In the genomic region with DNA sequence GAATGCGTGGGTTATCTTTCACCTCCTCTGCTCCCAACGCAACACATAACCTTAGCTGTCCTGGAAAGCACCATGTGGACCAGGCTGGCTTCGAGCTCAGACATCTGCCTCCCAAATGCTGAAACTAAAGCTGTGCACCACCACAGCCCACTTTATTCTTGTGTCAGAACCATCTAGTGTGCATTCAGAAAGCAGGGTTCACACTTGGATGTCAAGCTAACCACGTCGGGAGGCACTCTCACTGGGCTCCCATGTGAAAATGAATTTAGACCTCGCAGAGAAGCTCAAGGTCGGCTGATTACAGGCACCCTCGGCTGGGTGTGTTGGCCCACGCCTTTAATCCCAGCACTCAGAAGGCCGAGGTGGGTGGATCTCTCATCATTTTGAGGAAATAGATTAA, we compare ENCODE assay signal across 7 mouse cellular contexts. TPM values are rescaled to one million over a fixed set of nuclear protein-coding genes. Genes with fewer than 3 reads are reported as not detected.
A peak's percentile ranks its signal among the peaks of the same experiment; 100 is the strongest.
DNase-seq lines count a peak whose midpoint lies in the region; ATAC-seq and TF ChIP-seq lines count a peak whose summit lies in the region.

No protein-coding gene starts in this region.

- no peak for TF ChIP-seq POLR2A in spleen, adult 2 months (IDR thresholded peaks at IDR 0.05; ENCODE audit: low read depth, low read length)

- peak overlapping the region; percentile 99 for H3K9ac ChIP-seq in limb, embryonic 13.5 days
- H3K9ac ChIP-seq in stomach, embryonic 15.5 days = peak overlapping the region; percentile 70

- H3K36me3 ChIP-seq in spleen, adult 2 months (ENCODE audit: control insufficient read depth, insufficient read depth, low read length) = peaks cover 21% of the 10 kb centered on the region
- H3K36me3 ChIP-seq in forebrain, embryonic 10.5 days (replicated peaks) = peaks cover 56% of the 10 kb centered on the region
- H3K36me3 ChIP-seq in limb, embryonic 13.5 days = peaks cover 51% of the 10 kb centered on the region
- H3K36me3 ChIP-seq in stomach, embryonic 15.5 days = peaks cover 25% of the 10 kb centered on the region; the same call in 1 of the 2 replicates

- TF ChIP-seq CTCF in spleen, adult 2 months (IDR thresholded peaks at IDR 0.05; ENCODE audit: extremely low read depth, insufficient read depth, insufficient read length, insufficient replicate concordance) = no peak

- no peaks in the 10 kb centered on the region for H3K9me3 ChIP-seq in forebrain, embryonic 10.5 days
- H3K9me3 ChIP-seq in limb, embryonic 13.5 days = no peaks in the 10 kb centered on the region
- H3K9me3 ChIP-seq in stomach, embryonic 15.5 days = no peaks in the 10 kb centered on the region

- no peak for DNase-seq in spleen, adult 2 months (ENCODE audit: low read depth in 1 of 2, low spot score in 2 of 2)
- no peak for DNase-seq in spleen, adult 18-20 months
- DNase-seq in forebrain, embryonic 10.5 days (ENCODE audit: extremely low spot score, low spot score) = no peak
- no peak for DNase-seq in layer of hippocampus, adult 9-10 months (ENCODE audit: low spot score)
- no peak for DNase-seq in cerebellum, adult 9-11 months

- H3K27me3 ChIP-seq in spleen, adult 2 months (ENCODE audit: control insufficient read depth, insufficient read depth, low read length) = no peaks in the 10 kb centered on the region
- H3K27me3 ChIP-seq in forebrain, embryonic 10.5 days (ENCODE audit: poor library complexity, severe bottlenecking) = no peaks in the 10 kb centered on the region
- H3K27me3 ChIP-seq in limb, embryonic 13.5 days = no peaks in the 10 kb centered on the region
- no peaks in the 10 kb centered on the region for H3K27me3 ChIP-seq in stomach, embryonic 15.5 days (replicated peaks)

- WGBS in spleen, adult 2 months = 9% methylated on average over 10 of the region's 10 CpGs
- WGBS in forebrain, embryonic 10.5 days = 22% methylated on average over 10 of the region's 10 CpGs
- WGBS in limb, embryonic 13.5 days = 11% methylated on average over 10 of the region's 10 CpGs
- 9% methylated on average over 10 of the region's 10 CpGs for WGBS in stomach, embryonic 15.5 days

- peak overlapping the region; percentile 97 for H3K4me2 ChIP-seq in limb, embryonic 13.5 days (replicated peaks)
- H3K4me2 ChIP-seq in stomach, embryonic 15.5 days = peak overlapping the region; percentile 80

- no peak overlapping the region for H3K27ac ChIP-seq in spleen, adult 2 months (ENCODE audit: insufficient read depth, low read length)
- H3K27ac ChIP-seq in forebrain, embryonic 10.5 days = peak overlapping the region; percentile 97
- H3K27ac ChIP-seq in limb, embryonic 13.5 days = no peak overlapping the region
- peak overlapping the region; percentile 4; the same call in 1 of the 2 replicates for H3K27ac ChIP-seq in stomach, embryonic 15.5 days

- H3K4me3 ChIP-seq in spleen, adult 2 months (ENCODE audit: extremely low read depth, insufficient read depth, insufficient read length) = peak overlapping the region; percentile 88; the same call in 1 of the 2 replicates
- peak overlapping the region; percentile 98 for H3K4me3 ChIP-seq in forebrain, embryonic 10.5 days
- H3K4me3 ChIP-seq in limb, embryonic 13.5 days = peak overlapping the region; percentile 96
- peak overlapping the region; percentile 68 for H3K4me3 ChIP-seq in stomach, embryonic 15.5 days (replicated peaks)

- no peak for ATAC-seq in limb, embryonic 13.5 days (ENCODE audit: low FRiP score, low read depth)
- ATAC-seq in stomach, embryonic 15.5 days (ENCODE audit: insufficient read depth, low FRiP score, low read depth) = no peak

- peaks cover 11% of the 10 kb centered on the region; the same call in 1 of the 2 replicates for H3K4me1 ChIP-seq in spleen, adult 2 months (ENCODE audit: control insufficient read depth, insufficient read depth, insufficient read length)
- peaks cover 36% of the 10 kb centered on the region for H3K4me1 ChIP-seq in forebrain, embryonic 10.5 days
- peaks cover 22% of the 10 kb centered on the region for H3K4me1 ChIP-seq in limb, embryonic 13.5 days
- peaks cover 12% of the 10 kb centered on the region for H3K4me1 ChIP-seq in stomach, embryonic 15.5 days

RNA-seq across cellular contexts. Expression of a gene that starts 1.2 kb away (rescaled TPM):
- polyA plus RNA-seq in spleen, adult 2 months (2012; rRNA removed) = 776 and 827 TPM in 2 replicates
- 1,233 and 1,243 TPM in 2 replicates for polyA plus RNA-seq in forebrain, embryonic 10.5 days (2016; fragmentation: Nextera tagmentation; extraction: Ambion mirVana)
- 1,270 and 1,322 TPM in 2 replicates for polyA plus RNA-seq in limb, embryonic 13.5 days (2015; fragmentation: Nextera tagmentation; extraction: Ambion mirVana)
- polyA plus RNA-seq in stomach, embryonic 15.5 days (2015; fragmentation: Nextera tagmentation; extraction: Ambion mirVana) = 1,116 and 1,252 TPM in 2 replicates

Comparison
In these comparisons a context has a peak if more than half of its experiments do, and no peak if none do; other contexts are left out.
1. H3K27ac ChIP-seq: peak in forebrain, embryonic 10.5 days (single experiment) and stomach, embryonic 15.5 days (single experiment); none in spleen, adult 2 months (single experiment) and limb, embryonic 13.5 days (single experiment).
2. Peak in every context shown above with its lines, with median percentiles within 50 percentile points of each other: H3K4me3 ChIP-seq.